Mouse (Mus musculus) liver, embryonic 16.5 days (tissue): Measurements from ENCODE around the gene Gm20777. TPM values are rescaled to one million over a fixed set of nuclear protein-coding genes. Genes with fewer than 3 reads are reported as not detected.
"Not testable (repeated sequence)": the region's sequence is repeated elsewhere in the genome, so short reads cannot be mapped to it uniquely, and the experiment has no call there.

Experiments used
- ATAC-seq: fragments of 200-750 bp; cut with Nextera tagmentation; 2 replicates; pipeline ENCODE4 v1.8.0; 2017; ENCODE audit warnings: low read depth, mild to moderate bottlenecking, moderate number of reproducible peaks, moderate library complexity
- H3K27ac ChIP-seq: fragments of 300-500 bp; sonication (generic); 2 replicates; pipeline ENCODE4 v1.5.1; 2014; ENCODE audit warnings: mild to moderate bottlenecking, low read length
- H3K27me3 ChIP-seq: fragments of 300-500 bp; sonication (generic); 2 replicates; pipeline ENCODE4 v1.6.1; 2014; ENCODE audit warnings: low read depth, low read length, mixed read lengths; ENCODE audit not compliant: control insufficient read depth, insufficient read depth
- H3K36me3 ChIP-seq: fragments of 300-500 bp; sonication (generic); 2 replicates; pipeline ENCODE4 v1.6.1; 2014; ENCODE audit warnings: mild to moderate bottlenecking; ENCODE audit not compliant: control insufficient read depth, insufficient read depth
- H3K4me1 ChIP-seq: fragments of 300-500 bp; sonication (generic); 2 replicates; pipeline ENCODE4 v1.6.1; 2014; ENCODE audit warnings: low read depth, low read length, mixed read lengths; ENCODE audit not compliant: control insufficient read depth
- H3K4me2 ChIP-seq: fragments of 300-500 bp; sonication (generic); 2 replicates; pipeline ENCODE4 v1.6.1; 2014; ENCODE audit warnings: low read depth, low read length, mixed read lengths
- H3K4me3 ChIP-seq: fragments of 300-500 bp; sonication (generic); 2 replicates; pipeline ENCODE4 v1.5.1; 2014; ENCODE audit warnings: low read depth, mild to moderate bottlenecking, low read length
- H3K9ac ChIP-seq: fragments of 300-500 bp; sonication (generic); 2 replicates; pipeline ENCODE4 v1.6.1; 2014; ENCODE audit warnings: low read depth, low read length
- H3K9me3 ChIP-seq: fragments of 300-500 bp; sonication (generic); replicated peaks from 2 replicates; pipeline ENCODE4 v1.6.1; 2016; ENCODE audit warnings: low read length; ENCODE audit not compliant: control insufficient read depth
- WGBS: fragments of 180-500 bp; shearing (Covaris S2); extraction: QIAGEN DNeasy Blood & Tissue Kit; methylation state at CpG from one replicate; pipeline ENCODE4 v1.1.7; 2014; ENCODE audit not compliant: insufficient replicate concordance; 5-methylcytosine and 5-hydroxymethylcytosine counted together
- polyA plus RNA-seq: library from polyadenylated mRNA; unstranded; fragments of >200 nt; fragmentation: Nextera tagmentation; extraction: Ambion mirVana; gene quantifications from 2 replicates; pipeline ENCODE4 v1.2.1, GENCODE M21; 2015

Gm20777 gene
- polyA plus RNA-seq, result not detected in 2 replicates

- H3K9me3 ChIP-seq, ATAC-seq, H3K4me2 ChIP-seq: not testable (repeated sequence)
Measured at GRCm38 (mm10) chrY:10752350-10752749, at the start of gene Gm20777. TSS of gene Gm20777 (minus strand) at chrY:10752450.

GRCm38 (mm10) chrY:10709551-10709950 lies 42.7 kb downstream of the Gm20777 start:
- not testable (repeated sequence) for ATAC-seq, H3K4me1 ChIP-seq
- WGBS, result no CpG with 5 or more reads among the region's 5 CpGs

More at GRCm38 (mm10) chrY:10752350-10752749, at the start of gene Gm20777:
- H3K4me1 ChIP-seq, H3K36me3 ChIP-seq, H3K4me3 ChIP-seq, H3K27me3 ChIP-seq, H3K27ac ChIP-seq, H3K9ac ChIP-seq: not testable (repeated sequence)

GRCm38 (mm10) chrY:10708761-10709160 lies 43.5 kb downstream of the Gm20777 start:
- not testable (repeated sequence) for H3K27ac ChIP-seq, H3K4me1 ChIP-seq, H3K4me2 ChIP-seq, H3K9me3 ChIP-seq, H3K4me3 ChIP-seq, H3K9ac ChIP-seq, H3K36me3 ChIP-seq, H3K27me3 ChIP-seq, ATAC-seq
- WGBS, result 75% methylated on average over 22 of the region's 30 CpGs

More at GRCm38 (mm10) chrY:10709551-10709950, 42.7 kb downstream of the Gm20777 start:
- H3K27ac ChIP-seq, H3K36me3 ChIP-seq, H3K4me3 ChIP-seq, H3K9ac ChIP-seq, H3K27me3 ChIP-seq, H3K9me3 ChIP-seq, H3K4me2 ChIP-seq: not testable (repeated sequence)

GRCm38 (mm10) chrY:10708226-10708625 lies 44.0 kb downstream of the Gm20777 start:
- WGBS, result 70% methylated on average over 10 of the region's 16 CpGs
- not testable (repeated sequence) for H3K9me3 ChIP-seq, ATAC-seq, H3K4me3 ChIP-seq, H3K4me1 ChIP-seq, H3K27ac ChIP-seq, H3K27me3 ChIP-seq, H3K9ac ChIP-seq, H3K36me3 ChIP-seq, H3K4me2 ChIP-seq

GRCm38 (mm10) chrY:10706686-10707085 lies 45.6 kb downstream of the Gm20777 start:
- not testable (repeated sequence) for H3K9ac ChIP-seq, H3K9me3 ChIP-seq, H3K4me1 ChIP-seq, H3K36me3 ChIP-seq, H3K4me2 ChIP-seq, H3K27ac ChIP-seq, H3K4me3 ChIP-seq, H3K27me3 ChIP-seq, ATAC-seq
- 71% methylated on average over 3 of the region's 7 CpGs for WGBS

Other genes with a start within 250 kb of the Gm20777 start
- not detected in 2 replicates for gene Gm20737, start 216.4 kb downstream of the Gm20777 start, polyA plus RNA-seq
- gene Gm21775, start 199.0 kb downstream of the Gm20777 start, polyA plus RNA-seq, result not detected in 2 replicates
- gene Gm21900, start 136.1 kb downstream of the Gm20777 start, polyA plus RNA-seq, result not detected in 2 replicates